Mouse (Mus musculus) liver, adult 2 months (tissue): ENCODE data around the gene Aldoc.

Experiments
- CTCF ChIP-seq: fragments of 200-500 bp; IDR thresholded peaks from 2 replicates; pipeline ENCODE4 v1.5.1; 2011; ENCODE audit warnings: low read depth, low read length, control low read depth
- POLR2A ChIP-seq: fragments of 200-500 bp; IDR thresholded peaks from 2 replicates; pipeline ENCODE4 v1.6.1; 2011; ENCODE audit warnings: low read length, control low read depth; ENCODE audit not compliant: insufficient read depth; ENCODE audit errors: extremely low read depth

GRCm38 (mm10) chr11:78328512-78329056 lies 5.8 kb downstream of the Aldoc start:
- TF ChIP-seq POLR2A: no peak
- TF ChIP-seq CTCF: no peak
